Mouse (Mus musculus) hindbrain, postnatal 0 days (tissue): ENCODE measurements around the gene Bcl2l11. TPM values are rescaled to one million over a fixed set of nuclear protein-coding genes. Genes with fewer than 3 reads are reported as not detected.

ENCODE experiments used
- ATAC-seq: fragments of 200-750 bp; cut with Nextera tagmentation; 2 replicates; pipeline ENCODE4 v1.8.0; 2017; ENCODE audit warnings: mild to moderate bottlenecking, moderate TSS enrichment, moderate library complexity
- DNase-seq: peaks from one replicate; pipeline ENCODE4 v3.0.0-alpha.2; 2015; ENCODE audit warnings: low spot score
- H3K27ac ChIP-seq: fragments of 300-500 bp; sonication (generic); 2 replicates; pipeline ENCODE4 v1.5.1; 2014; ENCODE audit warnings: mild to moderate bottlenecking
- H3K27me3 ChIP-seq: fragments of 300-500 bp; sonication (generic); 2 replicates; pipeline ENCODE4 v1.6.1; 2014; ENCODE audit warnings: low read length, mixed read lengths; ENCODE audit not compliant: insufficient read depth
- H3K36me3 ChIP-seq: fragments of 300-500 bp; sonication (generic); 2 replicates; pipeline ENCODE4 v1.6.1; 2014; ENCODE audit warnings: low read length, mixed read lengths; ENCODE audit not compliant: insufficient read depth
- H3K4me1 ChIP-seq: fragments of 300-500 bp; sonication (generic); 2 replicates; pipeline ENCODE4 v1.6.1; 2014; ENCODE audit warnings: antibody characterized with exemption, low read length, mixed read lengths; ENCODE audit not compliant: insufficient read depth
- H3K4me2 ChIP-seq: fragments of 300-500 bp; sonication (generic); 2 replicates; pipeline ENCODE4 v1.6.1; 2014; ENCODE audit warnings: low read depth, mild to moderate bottlenecking, low read length, moderate library complexity, mixed read lengths
- H3K4me3 ChIP-seq: fragments of 300-500 bp; sonication (generic); 2 replicates; pipeline ENCODE4 v1.5.1; 2014; ENCODE audit warnings: low read length
- H3K9ac ChIP-seq: fragments of 300-500 bp; sonication (generic); replicated peaks from 2 replicates; pipeline ENCODE4 v1.6.1; 2014; ENCODE audit warnings: mild to moderate bottlenecking, low read length, moderate library complexity, mixed read lengths
- H3K9me3 ChIP-seq: fragments of 300-500 bp; sonication (generic); 2 replicates; pipeline ENCODE4 v1.6.1; 2016; ENCODE audit warnings: low read length, mixed read lengths
- CTCF ChIP-seq: IDR thresholded peaks from 2 replicates; pipeline ENCODE4 v1.5.1; 2016; ENCODE audit warnings: antibody characterized with exemption, control low read depth, low read depth
- WGBS: fragments of 180-500 bp; shearing (Covaris S2); extraction: QIAGEN DNeasy Blood & Tissue Kit; methylation state at CpG from one replicate; pipeline ENCODE4 v1.1.7; 2014; 5-methylcytosine and 5-hydroxymethylcytosine counted together
- polyA plus RNA-seq: library from polyadenylated mRNA; unstranded; fragments of >200 nt; fragmentation: Nextera tagmentation; extraction: Ambion mirVana; gene quantifications from 2 replicates; pipeline ENCODE4 v1.2.1, GENCODE M21; 2015
- total RNA-seq: library from RNA; depleted of rRNA; stranded (reverse); fragments of >200 nt; gene quantifications from 2 replicates; pipeline ENCODE4 v1.2.3, GENCODE M21; 2014

Gene Bcl2l11
- total and polyA plus RNA-seq, 2 experiments from 2014 or later = 7.8 to 11.3 TPM

DNA sequence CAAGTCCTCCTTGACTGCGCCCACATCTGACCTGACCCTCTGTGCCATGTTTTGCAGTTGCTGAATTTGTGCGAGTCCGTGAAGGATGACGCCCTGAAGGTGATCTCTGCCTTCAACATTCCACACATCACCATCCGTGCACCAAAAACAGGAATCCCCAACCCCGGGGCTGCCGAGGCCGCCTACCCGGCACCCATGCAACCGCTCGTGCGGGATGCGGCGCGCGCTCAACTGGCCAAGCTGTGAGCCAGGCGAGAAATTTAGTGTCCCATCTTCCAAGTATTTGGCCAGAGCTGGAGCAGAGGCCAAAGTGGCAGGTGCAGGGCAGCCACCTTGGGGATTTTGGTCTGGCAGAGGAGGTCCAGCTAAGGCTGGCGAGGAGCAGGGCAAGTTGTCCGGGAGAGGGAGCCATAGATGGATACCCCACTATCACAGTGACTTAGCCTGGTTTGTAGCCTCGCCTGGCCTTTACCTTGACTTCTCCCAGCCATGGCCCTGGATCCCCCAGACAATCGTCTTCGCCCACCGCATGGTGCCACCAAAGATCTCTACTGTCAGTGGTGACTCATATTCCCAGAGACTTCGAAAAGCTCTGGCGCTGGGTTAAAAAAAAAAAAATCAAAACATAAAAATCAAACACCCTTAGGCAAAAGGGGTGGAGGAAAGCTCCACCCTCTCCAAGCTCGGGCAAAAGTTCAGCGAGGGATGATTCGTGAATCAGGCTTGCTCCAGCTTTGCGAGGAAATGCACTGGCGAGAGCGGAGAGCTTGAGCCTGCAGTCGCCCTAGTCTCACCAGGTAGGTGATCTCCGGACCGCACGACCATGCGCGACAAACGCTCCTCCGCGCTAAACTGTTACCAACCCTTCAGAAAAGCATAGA is 2.7 kb upstream of the Bcl2l11 start:
- no peaks in the 10 kb centered on the region for H3K36me3 ChIP-seq
- peak overlapping the region; percentile 54 for H3K4me3 ChIP-seq
- TF ChIP-seq CTCF = peak; percentile 44
- WGBS = 3% methylated on average over 40 of the region's 40 CpGs
- ATAC-seq (no peak), DNase-seq (peak; percentile 20)
- peak overlapping the region; percentile 83 for H3K4me2 ChIP-seq
- peaks cover 12% of the 10 kb centered on the region; the same call in 1 of the 2 replicates for H3K4me1 ChIP-seq
- H3K9ac ChIP-seq = no peak overlapping the region
- H3K27ac ChIP-seq = no peak overlapping the region
- no peaks in the 10 kb centered on the region for H3K9me3 ChIP-seq
- H3K27me3 ChIP-seq = peaks cover 11% of the 10 kb centered on the region; the same call in 1 of the 2 replicates

DNA sequence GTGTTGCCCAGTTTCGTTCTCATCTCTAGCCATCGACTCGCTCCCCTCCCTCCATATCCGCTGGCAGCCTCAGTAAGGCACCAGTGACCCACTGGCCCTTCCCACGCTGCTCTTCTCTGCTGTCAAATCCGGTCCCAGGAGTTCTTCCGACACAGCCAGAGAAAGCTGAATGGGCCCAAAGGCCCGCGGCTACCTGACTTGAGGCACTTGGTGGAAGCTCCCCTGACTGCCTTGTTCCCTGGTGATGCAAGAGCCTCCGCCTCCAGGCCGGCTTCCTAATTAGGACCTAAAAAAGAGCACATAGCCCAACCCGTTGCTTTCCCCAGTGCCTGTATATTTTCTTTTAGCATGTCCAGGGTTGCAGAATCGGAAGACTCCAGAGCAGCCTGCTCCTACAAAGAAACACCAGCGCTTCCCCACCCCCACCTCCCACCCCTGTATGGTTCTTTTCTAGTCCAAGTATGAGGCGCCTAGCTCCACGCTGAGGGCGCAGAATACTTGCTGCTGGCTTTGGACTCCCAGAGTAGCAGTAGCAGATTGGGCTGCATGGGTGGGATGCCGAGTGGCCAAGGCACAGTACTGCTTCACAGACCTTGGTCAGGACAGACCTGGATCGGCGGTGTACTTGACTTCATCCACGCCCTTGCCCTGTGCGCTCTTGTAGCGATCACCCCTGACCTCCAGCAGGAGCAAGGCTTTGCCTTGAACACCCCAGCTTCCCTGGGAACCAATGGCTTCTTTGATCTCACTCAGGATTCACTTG is 1.7 kb upstream of the Bcl2l11 start:
- no peak for TF ChIP-seq CTCF
- Histone ChIP-seq H3K4me1 (peaks cover 12% of the 10 kb centered on the region; the same call in 1 of the 2 replicates), H3K36me3 (no peaks in the 10 kb centered on the region), H3K9ac (no peak overlapping the region), H3K4me2 (peak overlapping the region; percentile 83), H3K27me3 (peaks cover 11% of the 10 kb centered on the region; the same call in 1 of the 2 replicates), H3K4me3 (peak overlapping the region; percentile 54), H3K9me3 (no peaks in the 10 kb centered on the region), H3K27ac (no peak overlapping the region)
- DNase-seq = peak; percentile 20
- no peak for ATAC-seq
- WGBS = 5% methylated on average over 23 of the region's 23 CpGs

DNA sequence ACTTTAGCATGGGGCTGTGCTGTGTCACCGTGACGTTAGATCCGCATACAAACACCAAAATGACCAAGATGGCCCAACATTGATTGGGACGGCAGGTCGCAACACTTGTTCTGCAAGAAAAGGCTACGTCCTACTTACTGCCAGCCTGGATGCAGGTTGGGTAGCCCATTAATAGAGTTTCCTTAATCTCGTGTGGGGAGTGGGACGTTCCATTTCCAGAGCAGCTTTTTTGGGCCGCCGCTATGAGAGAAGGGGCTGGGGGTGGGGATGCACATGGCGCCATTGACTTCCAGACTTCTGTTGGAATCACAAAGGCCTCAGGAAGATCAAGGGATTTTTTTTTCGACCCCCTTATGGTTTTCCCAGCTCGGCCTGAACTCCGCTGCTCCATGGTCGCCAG is 1.1 kb upstream of the Bcl2l11 start:
- no peaks in the 10 kb centered on the region for H3K36me3 ChIP-seq
- no peak for ATAC-seq
- peaks cover 12% of the 10 kb centered on the region; the same call in 1 of the 2 replicates for H3K4me1 ChIP-seq

DNA sequence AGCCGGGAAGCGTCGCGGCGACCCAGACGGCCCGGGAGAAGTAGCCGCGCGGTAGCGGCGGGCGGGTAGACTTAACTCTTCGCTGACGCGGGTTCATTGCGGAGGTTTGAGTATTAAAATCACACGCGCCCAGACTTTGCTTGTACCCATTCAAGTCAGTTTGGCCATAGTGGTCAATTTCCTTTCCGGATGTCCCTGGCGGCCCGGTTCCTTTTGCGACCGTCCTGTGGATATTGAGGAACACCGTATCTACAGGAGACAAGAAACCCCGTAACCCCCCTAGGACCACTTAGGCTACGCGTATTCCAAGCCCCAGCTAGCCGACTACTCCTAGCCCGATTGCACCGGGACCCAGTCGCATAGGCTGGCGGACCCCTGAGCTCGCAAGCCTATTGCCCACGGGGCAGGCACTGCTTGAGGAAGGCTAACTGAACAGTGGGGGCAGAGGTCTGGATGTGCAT is 783 bp downstream of the Bcl2l11 start:
- Histone ChIP-seq H3K4me2 (peak overlapping the region; percentile 83), H3K27ac (peak overlapping the region; percentile 32; the same call in 1 of the 2 replicates), H3K9me3 (no peaks in the 10 kb centered on the region), H3K36me3 (no peaks in the 10 kb centered on the region; the same call in 1 of the 2 replicates), H3K4me1 (peaks cover 12% of the 10 kb centered on the region; the same call in 1 of the 2 replicates), H3K27me3 (peaks cover 11% of the 10 kb centered on the region; the same call in 1 of the 2 replicates), H3K9ac (peak overlapping the region; percentile 40), H3K4me3 (peak overlapping the region; percentile 54)
- WGBS = under 1% methylated on average over 35 of the region's 35 CpGs
- ATAC-seq (no peak), DNase-seq (peak; percentile 18)
- no peak for TF ChIP-seq CTCF

More for the DNA sequence above, 1.1 kb upstream of the Bcl2l11 start:
- DNase-seq = no peak
- Histone ChIP-seq H3K9me3 (no peaks in the 10 kb centered on the region), H3K4me3 (peak overlapping the region; percentile 54), H3K4me2 (peak overlapping the region; percentile 83), H3K27me3 (peaks cover 11% of the 10 kb centered on the region; the same call in 1 of the 2 replicates), H3K27ac (no peak overlapping the region), H3K9ac (no peak overlapping the region)
- TF ChIP-seq CTCF = peak; percentile 7; the same call in 1 of the 2 replicates
- WGBS = 9% methylated on average over 15 of the region's 15 CpGs

DNA sequence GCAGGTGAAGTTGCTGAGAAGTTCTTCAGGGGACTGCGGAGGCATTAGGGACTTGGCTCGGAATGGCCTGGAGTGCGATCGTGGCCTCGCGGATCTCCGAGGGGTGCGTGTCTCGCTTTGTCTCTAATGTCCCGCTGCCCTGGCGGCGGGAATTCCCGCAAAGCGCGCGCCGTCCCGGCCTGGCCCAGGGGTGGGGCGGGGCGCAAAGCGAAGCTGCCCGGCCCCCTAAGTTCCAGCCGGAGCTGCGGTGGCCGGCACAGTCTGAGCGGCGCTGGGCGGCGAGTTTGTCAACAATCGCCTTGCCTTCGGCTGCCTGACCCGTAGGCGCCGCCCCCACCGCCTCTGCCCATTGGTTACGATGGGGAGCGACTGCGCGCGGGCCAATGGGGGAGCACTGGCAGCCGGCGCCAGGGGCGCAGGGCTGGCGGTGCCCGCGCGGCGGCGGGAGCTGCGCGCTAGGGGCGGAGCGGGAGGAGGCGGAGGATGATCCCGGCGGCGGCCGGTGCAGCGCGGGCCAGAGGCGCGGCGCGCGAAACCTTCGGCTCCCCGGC is 1.4 kb downstream of the Bcl2l11 start:
- H3K9me3 ChIP-seq = no peaks in the 10 kb centered on the region
- peaks cover 10% of the 10 kb centered on the region; the same call in 1 of the 2 replicates for H3K27me3 ChIP-seq
- WGBS = 0% methylated on average over 52 of the region's 67 CpGs
- ATAC-seq = peak; percentile 89
- peak overlapping the region; percentile 54 for H3K4me3 ChIP-seq
- 0 out of 2 replicates have a peak, but pooled peaks have one; percentile 4 for TF ChIP-seq CTCF
- peak overlapping the region; percentile 53 for H3K9ac ChIP-seq
- H3K4me1 ChIP-seq = peaks cover 12% of the 10 kb centered on the region; the same call in 1 of the 2 replicates
- peak; percentile 96 for DNase-seq
- no peaks in the 10 kb centered on the region; the same call in 1 of the 2 replicates for H3K36me3 ChIP-seq
- H3K4me2 ChIP-seq = peak overlapping the region; percentile 83
- peak overlapping the region; percentile 70 for H3K27ac ChIP-seq

DNA sequence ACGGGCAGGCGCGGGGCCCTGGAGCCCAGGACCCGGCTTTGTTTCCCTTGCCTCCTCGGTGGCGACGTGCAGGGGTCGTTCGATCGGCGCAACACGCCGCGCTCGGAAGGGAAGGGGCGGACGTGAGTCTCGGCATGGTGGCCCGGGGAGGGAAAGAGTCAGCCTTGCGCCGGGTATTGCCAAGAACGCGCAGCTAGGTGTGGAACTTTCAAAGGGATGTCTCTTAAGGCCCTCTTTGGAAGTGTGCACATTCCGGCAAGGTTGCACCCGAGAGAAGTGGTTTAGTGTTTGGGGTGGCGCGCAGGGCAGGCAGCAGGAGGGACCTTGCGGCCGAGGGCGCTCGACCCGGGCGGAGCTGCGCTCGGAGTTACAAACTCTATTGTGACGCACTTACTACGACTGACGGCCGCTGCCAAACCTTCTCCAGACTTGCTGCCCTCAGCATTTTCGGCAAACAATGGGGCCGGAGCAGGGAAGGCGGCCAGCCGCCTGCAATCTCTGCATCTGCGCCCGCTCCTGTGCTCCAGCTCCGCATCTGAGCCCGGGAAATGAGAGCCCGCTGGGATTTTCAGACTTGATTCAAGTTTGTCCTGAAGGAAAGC is 2.0 kb downstream of the Bcl2l11 start:
- Histone ChIP-seq H3K9ac (peak overlapping the region; percentile 53), H3K27ac (peak overlapping the region; percentile 70), H3K4me1 (peaks cover 12% of the 10 kb centered on the region; the same call in 1 of the 2 replicates), H3K36me3 (no peaks in the 10 kb centered on the region; the same call in 1 of the 2 replicates), H3K27me3 (peaks cover 4% of the 10 kb centered on the region; the same call in 1 of the 2 replicates), H3K9me3 (no peaks in the 10 kb centered on the region), H3K4me3 (peak overlapping the region; percentile 54), H3K4me2 (peak overlapping the region; percentile 83)
- DNase-seq (peak; percentile 76), ATAC-seq (peak; percentile 48)
- WGBS = under 1% methylated on average over 48 of the region's 48 CpGs
- TF ChIP-seq CTCF = peak; percentile 16; the same call in 1 of the 2 replicates
